Mouse (Mus musculus) C2C12 (cell line): ENCODE results near the gene Mroh3. TPM values are rescaled to one million over a fixed set of nuclear protein-coding genes. Genes with fewer than 3 reads are reported as not detected.
A peak's percentile ranks its signal among the peaks of the same experiment; 100 is the strongest.

Experiments
- H3K27me3 ChIP-seq: one replicate; pipeline ENCODE4 v1.6.1; 2011; ENCODE audit not compliant: control insufficient read depth, insufficient read depth, insufficient read length
- H3K36me3 ChIP-seq: one replicate; pipeline ENCODE4 v1.6.1; 2011; ENCODE audit not compliant: control insufficient read depth, insufficient read depth
- H3K4me3 ChIP-seq: one replicate; pipeline ENCODE4 v1.5.1; 2011; ENCODE audit warnings: mild to moderate bottlenecking, control low read depth; ENCODE audit not compliant: poor library complexity, insufficient read depth, severe bottlenecking
- H3K79me2 ChIP-seq: one replicate; pipeline ENCODE4 v1.6.1; 2011; ENCODE audit not compliant: control insufficient read depth, insufficient read depth
- H3K79me3 ChIP-seq: one replicate; pipeline ENCODE4 v1.6.1; 2011; ENCODE audit warnings: low read depth, control low read depth
- H3ac ChIP-seq: one replicate; pipeline ENCODE3; 2011; ENCODE audit warnings: low read depth; ENCODE audit not compliant: control insufficient read depth, insufficient read length
- CEBPB ChIP-seq: IDR thresholded peaks from one replicate; pipeline ENCODE4 v1.6.1; 2011; ENCODE audit warnings: low read depth, mild to moderate bottlenecking, control low read depth, moderate library complexity
- CTCF ChIP-seq: IDR thresholded peaks from one replicate; pipeline ENCODE4 v1.5.1; 2011; ENCODE audit not compliant: control insufficient read depth, insufficient read depth, insufficient read length
- FOSL1 ChIP-seq: IDR thresholded peaks from one replicate; pipeline ENCODE4 v1.8.0; 2011; ENCODE audit warnings: mild to moderate bottlenecking, low read length; ENCODE audit not compliant: poor library complexity, insufficient read depth, severe bottlenecking
- MAX ChIP-seq: IDR thresholded peaks from one replicate; pipeline ENCODE4 v1.6.1; 2011; ENCODE audit warnings: mild to moderate bottlenecking, control low read depth
- MYOD1 ChIP-seq: IDR thresholded peaks from one replicate; pipeline ENCODE4 v1.6.1; 2011; ENCODE audit warnings: low read depth; ENCODE audit not compliant: control insufficient read depth, insufficient read length
- MYOG ChIP-seq: IDR thresholded peaks from one replicate; pipeline ENCODE4 v1.6.1; 2011; ENCODE audit not compliant: control insufficient read depth, insufficient read length; ENCODE audit errors: extremely low read depth
- USF1 ChIP-seq: IDR thresholded peaks from one replicate; pipeline ENCODE4 v1.6.1; 2011; ENCODE audit warnings: low read depth, mild to moderate bottlenecking, control low read depth, moderate library complexity
- long read RNA-seq, 2 experiments: library from polyadenylated mRNA; unstranded; transcript quantifications; one replicate each; pipeline ENCODE4 v2.0.0; 2019 to 2020
- polyA plus RNA-seq: library from polyadenylated mRNA; unstranded; fragments of >200 nt; fragmentation: generic; extraction: Trizol; gene quantifications from one replicate; pipeline ENCODE4 v1.2.1, GENCODE M21; 2012; ENCODE audit warnings: missing spikeins

Mroh3 gene
- not detected for polyA plus RNA-seq
- long read RNA-seq, experiment 1: 0 reads
- long read RNA-seq, experiment 2: 0 reads

GRCm38 (mm10) chr1:136212803-136213202 is at the start of gene Mroh3:
Gene Mroh3, minus strand, starts transcription at chr1:136212828.
- H3K79me2 ChIP-seq: no peaks in the 10 kb centered on the region
- no peak for TF ChIP-seq FOSL1
- no peak for TF ChIP-seq MYOG
- no peak for TF ChIP-seq MAX
- TF ChIP-seq MYOD1: no peak
- no peak for TF ChIP-seq USF1
- no peak for TF ChIP-seq CEBPB
- TF ChIP-seq CTCF: no peak
- no peaks in the 10 kb centered on the region for H3K27me3 ChIP-seq
- H3ac ChIP-seq: no peak within 1 kb of the TSS
- no peaks in the 10 kb centered on the region for H3K36me3 ChIP-seq
- no peaks in the 10 kb centered on the region for H3K79me3 ChIP-seq
- H3K4me3 ChIP-seq: no peak within 1 kb of the TSS

- Histone ChIP-seq H3K27me3 (no peaks in the 10 kb centered on the region), H3K4me3 (no peak within 1 kb of the TSS), H3K79me2 (no peaks in the 10 kb centered on the region), H3K79me3 (no peaks in the 10 kb centered on the region), H3K36me3 (no peaks in the 10 kb centered on the region), H3ac (peak within 1 kb of the TSS; percentile 25)
- TF ChIP-seq MYOD1: no peak
- no peak for TF ChIP-seq MAX
- TF ChIP-seq FOSL1: no peak
Observed at GRCm38 (mm10) chr1:136260635-136261238, 48.1 kb upstream of the Mroh3 start, which contains the start of gene Gpr25. Gene Gpr25, minus strand, starts transcription at chr1:136260873.

- TF ChIP-seq CEBPB (no peak), MYOG (no peak), CTCF (no peak)
- no peaks in the 10 kb centered on the region for H3K79me3 ChIP-seq
- H3K36me3 ChIP-seq: no peaks in the 10 kb centered on the region
- no peak overlapping the region for H3K4me3 ChIP-seq
- H3K79me2 ChIP-seq: no peaks in the 10 kb centered on the region
- H3ac ChIP-seq: peak overlapping the region; percentile 25
- H3K27me3 ChIP-seq: no peaks in the 10 kb centered on the region
Observed at GRCm38 (mm10) chr1:136259893-136260634, 47.4 kb upstream of the Mroh3 start.

- Histone ChIP-seq H3ac (no peak overlapping the region), H3K36me3 (no peaks in the 10 kb centered on the region), H3K79me3 (no peaks in the 10 kb centered on the region), H3K4me3 (no peak overlapping the region), H3K79me2 (no peaks in the 10 kb centered on the region), H3K27me3 (no peaks in the 10 kb centered on the region)
- TF ChIP-seq CTCF (no peak), CEBPB (no peak), MYOG (no peak), MYOD1 (no peak), MAX (no peak), USF1 (no peak), FOSL1 (no peak)
Observed at GRCm38 (mm10) chr1:136259543-136259892, 46.9 kb upstream of the Mroh3 start.

GRCm38 (mm10) chr1:136258495-136258894 is 45.9 kb upstream of the Mroh3 start:
- H3K27me3 ChIP-seq: no peaks in the 10 kb centered on the region
- no peaks in the 10 kb centered on the region for H3K79me2 ChIP-seq
- no peak for TF ChIP-seq USF1
- TF ChIP-seq FOSL1: no peak
- no peak for TF ChIP-seq CTCF
- no peak for TF ChIP-seq MAX
- no peak for TF ChIP-seq MYOG
- no peak for TF ChIP-seq CEBPB
- TF ChIP-seq MYOD1: no peak
- no peak overlapping the region for H3ac ChIP-seq
- no peak overlapping the region for H3K4me3 ChIP-seq
- H3K36me3 ChIP-seq: no peaks in the 10 kb centered on the region
- no peaks in the 10 kb centered on the region for H3K79me3 ChIP-seq

- TF ChIP-seq MAX (no peak), USF1 (no peak), MYOD1 (no peak), MYOG (no peak), CEBPB (no peak), CTCF (no peak), FOSL1 (no peak)
Observed at GRCm38 (mm10) chr1:136255657-136256056, 43.0 kb upstream of the Mroh3 start.

More at GRCm38 (mm10) chr1:136255657-136256056, 43.0 kb upstream of the Mroh3 start:
- Histone ChIP-seq H3K79me3 (no peaks in the 10 kb centered on the region), H3K79me2 (no peaks in the 10 kb centered on the region), H3ac (no peak overlapping the region), H3K4me3 (no peak overlapping the region), H3K36me3 (no peaks in the 10 kb centered on the region), H3K27me3 (no peaks in the 10 kb centered on the region)
